Mouse (Mus musculus) embryonic stem cell, embryonic (primary cell): ENCODE results near the gene Gm4491.

Experiments used
- CTCF ChIA-PET, 4 experiments: fragments of 300-600 bp in 2 of 4; fragments of 350-600 bp in 2 of 4; sonication (Branson Sonifier 250); formaldehyde crosslinking; loops; one replicate each; lab custom pipeline; 2022; ENCODE audit warnings: inconsistent platforms in 2 of 4; lab: Charles Lee
- POLR2A ChIA-PET, 4 experiments: fragments of 300-600 bp in 2 of 4; fragments of 350-600 bp in 2 of 4; sonication (Branson Sonifier 250); formaldehyde crosslinking; loops; one replicate each; lab custom pipeline; 2022; ENCODE audit warnings: antibody characterized with exemption in 4 of 4, inconsistent platforms in 1 of 4; lab: Charles Lee

Gene Gm4491

GRCm38 (mm10) chr14:57115823-57116544, at the start of gene Gm4491:
Gene Gm4491, minus strand, starts transcription at chr14:57115883.
- ChIA-PET POLR2A (interaction anchor here in 1 of 4 experiments (1.2 kb wide), 1 partner anchor 15 kb away, joined by 4 read pairs; no protein-coding TSS in a partner anchor), CTCF (interaction anchor here in 1 of 4 experiments (0.9 kb wide), 1 partner anchor 219 kb away, joined by 3 read pairs; no protein-coding TSS in a partner anchor)

DNA sequence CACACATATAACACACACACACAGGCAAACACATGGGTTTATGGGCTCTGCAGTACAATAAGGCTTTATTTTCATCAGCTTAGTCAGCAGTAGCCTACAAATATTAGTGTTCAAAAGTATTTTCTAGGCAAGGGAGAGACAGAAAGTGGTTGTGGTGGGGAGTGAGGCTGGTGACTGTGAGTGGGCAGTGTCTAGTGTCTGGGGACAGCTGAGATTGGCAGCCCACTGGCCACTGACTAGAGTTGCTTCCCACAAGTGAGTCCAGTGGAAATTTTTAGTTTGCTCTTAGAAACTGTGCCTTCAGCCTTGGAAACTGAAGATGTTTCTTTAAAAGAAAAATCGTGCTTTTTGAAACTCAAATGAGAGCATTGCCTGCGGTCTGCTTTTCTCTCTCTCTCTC, 46.1 kb upstream of the Gm4491 start:
- CTCF ChIA-PET: no interaction called here
- POLR2A ChIA-PET: no interaction called here

DNA sequence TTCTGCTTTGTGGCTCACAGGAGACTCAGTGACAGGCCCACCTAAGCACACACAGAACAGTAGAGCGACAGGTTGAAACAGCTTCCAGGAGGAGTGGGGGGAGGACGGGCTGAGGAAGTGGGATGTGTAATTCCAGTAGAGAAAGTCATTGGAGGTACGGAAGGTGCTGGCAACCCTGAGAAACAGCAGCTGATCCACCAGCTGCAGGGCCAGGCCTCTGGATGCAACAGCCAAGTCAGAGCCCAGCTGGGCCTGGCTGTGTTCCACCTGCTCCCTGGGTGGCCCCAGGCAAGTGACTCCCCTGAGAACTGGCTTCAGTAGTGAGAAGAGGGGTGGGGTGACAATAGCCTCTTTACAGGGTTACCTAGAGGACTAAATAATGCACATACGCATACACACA, 45.5 kb upstream of the Gm4491 start:
- CTCF ChIA-PET: no interaction called here
- POLR2A ChIA-PET: no interaction called here

- POLR2A ChIA-PET: interaction anchor here in 1 of 4 experiments (0.7 to 1.5 kb wide), 3 partner anchors 9 to 13 kb away, joined by 3 to 5 read pairs (median 3); no protein-coding TSS in a partner anchor
- CTCF ChIA-PET: interaction anchor here in 3 of 4 experiments (0.5 to 1.3 kb wide), 3 partner anchors 62 to 788 kb away, joined by 3 to 4 read pairs (median 3); no protein-coding TSS in a partner anchor
Observed at GRCm38 (mm10) chr14:57154916-57155315, 39.2 kb upstream of the Gm4491 start.

DNA sequence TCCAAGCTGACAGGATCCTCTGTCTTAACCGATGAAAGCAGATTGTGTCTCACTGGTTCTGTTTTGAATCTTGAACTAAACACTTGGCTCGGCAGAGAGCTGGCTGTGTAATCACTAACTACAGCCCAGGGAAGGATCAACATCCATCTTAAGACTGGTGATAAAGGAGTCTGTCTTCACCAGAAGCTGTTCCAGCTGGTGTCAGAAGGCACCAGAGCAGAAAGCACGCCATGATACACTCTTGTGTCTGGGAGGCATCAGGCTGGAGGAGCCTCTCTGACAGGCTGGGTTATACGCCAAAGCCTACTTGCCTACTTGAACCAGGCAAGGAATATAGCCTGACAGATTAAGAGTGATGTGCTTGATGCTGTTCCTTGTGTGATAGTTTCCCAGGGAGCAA, 30.1 kb upstream of the Gm4491 start:
- ChIA-PET CTCF (no interaction called here), POLR2A (interaction anchor here in 1 of 4 experiments (0.9 to 1.5 kb wide), 2 partner anchors 9 to 17 kb away, joined by 5 read pairs; no protein-coding TSS in a partner anchor)

DNA sequence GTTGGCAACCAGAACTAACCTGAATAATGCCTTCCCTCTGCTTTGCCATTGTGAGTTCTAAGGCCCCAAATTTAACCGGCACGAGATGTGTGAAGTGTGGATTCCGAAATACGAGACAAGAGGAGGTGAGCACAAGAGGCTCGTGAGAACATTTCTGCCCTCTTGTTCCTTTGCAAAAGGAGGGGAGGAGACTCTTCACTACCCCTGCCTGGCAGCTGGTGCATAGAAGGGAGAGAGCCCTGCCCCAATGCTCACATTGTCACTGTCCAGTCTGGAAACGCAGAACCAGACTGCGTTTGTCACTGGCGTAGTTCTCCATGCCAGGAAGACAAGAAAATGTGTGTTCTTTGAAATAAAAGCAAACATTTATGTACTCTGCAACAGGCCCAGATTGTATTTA, 19.6 kb upstream of the Gm4491 start:
- ChIA-PET CTCF (no interaction called here), POLR2A (interaction anchor here in 1 of 4 experiments (0.6 kb wide), 1 partner anchor 522 kb away, joined by 9 read pairs; no protein-coding TSS in a partner anchor)

- ChIA-PET CTCF (no interaction called here), POLR2A (no interaction called here)
Observed at GRCm38 (mm10) chr14:57133161-57133661, 17.5 kb upstream of the Gm4491 start, which contains the start of gene Gjb6. Gene Gjb6, minus strand, starts transcription at chr14:57133611.

- POLR2A ChIA-PET: no interaction called here
Observed at GRCm38 (mm10) chr14:57127383-57127782, 11.7 kb upstream of the Gm4491 start.

GRCm38 (mm10) chr14:57122295-57122694, 6.6 kb upstream of the Gm4491 start:
- ChIA-PET POLR2A (no interaction called here), CTCF (no interaction called here)

More at GRCm38 (mm10) chr14:57127383-57127782, 11.7 kb upstream of the Gm4491 start:
- CTCF ChIA-PET: interaction anchor here in 1 of 4 experiments (1.4 kb wide), 1 partner anchor 18 kb away, joined by 3 read pairs; no protein-coding TSS in a partner anchor

DNA sequence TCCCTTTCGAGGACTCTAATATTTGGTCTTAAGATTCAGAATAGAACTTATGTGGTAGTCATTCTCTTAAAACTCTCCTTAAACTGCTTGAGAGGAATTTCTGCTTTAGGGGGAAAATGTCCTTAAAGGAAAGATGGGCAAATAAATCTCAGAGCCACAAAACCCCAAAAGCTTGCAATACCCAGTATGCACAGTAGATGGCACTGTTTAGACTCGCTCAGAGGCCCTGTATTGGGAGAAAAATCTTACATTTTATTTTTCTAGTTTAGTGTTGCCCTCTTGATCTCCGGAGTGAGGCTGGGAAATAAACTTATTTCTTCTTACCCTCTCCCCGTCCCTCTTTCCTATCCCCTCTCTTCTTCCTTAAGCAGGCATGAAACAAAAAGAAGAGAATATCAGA, 6.5 kb downstream of the Gm4491 start:
- ChIA-PET CTCF (interaction anchor here (0.5 to 1.8 kb wide), 6 partner anchors 18 to 481 kb away, joined by 3 to 7 read pairs (median 4); no protein-coding TSS in a partner anchor), POLR2A (interaction anchor here in 1 of 4 experiments (0.9 kb wide), 1 partner anchor 73 kb away, joined by 5 read pairs; no protein-coding TSS in a partner anchor)

DNA sequence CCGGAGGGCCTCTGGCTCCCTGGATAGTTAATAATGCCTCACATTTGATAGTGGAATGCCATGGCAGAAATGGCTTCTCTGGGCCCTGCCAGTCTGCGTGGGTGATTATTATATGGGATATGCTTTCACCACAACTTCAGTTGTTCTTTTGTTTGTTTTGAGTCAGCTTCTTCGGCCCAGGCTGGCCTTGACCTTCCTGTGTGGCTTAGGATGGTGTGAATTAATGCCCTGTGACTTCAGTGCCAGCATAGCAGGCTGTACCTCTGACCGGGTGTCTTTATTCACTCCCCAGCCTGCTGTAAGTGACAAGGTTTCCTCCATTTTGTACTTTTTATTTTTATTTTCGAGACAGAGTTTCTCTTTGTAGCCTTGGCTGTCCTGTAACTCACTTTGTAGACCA, 7.8 kb downstream of the Gm4491 start:
- POLR2A ChIA-PET: no interaction called here
- CTCF ChIA-PET: no interaction called here

GRCm38 (mm10) chr14:57107091-57107490, 8.6 kb downstream of the Gm4491 start:
- ChIA-PET CTCF (interaction anchor here in 1 of 4 experiments (3.6 kb wide), 1 partner anchor 255 kb away, joined by 13 read pairs; no protein-coding TSS in a partner anchor), POLR2A (interaction anchor here in 2 of 4 experiments (0.6 to 2.0 kb wide), 2 partner anchors 24 to 207 kb away, joined by 4 to 8 read pairs; no protein-coding TSS in a partner anchor)

GRCm38 (mm10) chr14:57105721-57106120, 10.0 kb downstream of the Gm4491 start:
- POLR2A ChIA-PET: interaction anchor here in 2 of 4 experiments (0.6 to 2.0 kb wide), 3 partner anchors 23 to 336 kb away, joined by 3 to 4 read pairs (median 3); no protein-coding TSS in a partner anchor

DNA sequence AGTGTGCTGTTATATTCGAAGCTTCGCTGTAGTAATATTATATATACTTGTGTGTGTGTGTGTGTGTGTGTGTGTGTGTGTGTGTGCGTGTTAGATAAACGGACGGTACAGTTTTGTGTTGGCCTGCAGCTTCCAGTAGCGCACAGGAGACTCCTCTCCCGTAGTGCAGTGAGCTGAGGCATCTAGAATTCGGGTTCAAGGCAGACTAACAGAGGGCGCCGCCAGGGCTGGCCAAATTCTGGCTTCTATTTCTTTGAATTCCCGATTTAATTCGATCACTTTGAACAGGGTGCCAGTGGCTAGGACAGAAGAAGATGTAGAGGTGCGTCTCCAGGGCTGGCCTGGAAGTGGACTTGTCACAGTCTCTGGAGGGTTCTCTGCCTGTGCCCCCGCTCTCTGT, 10.6 kb downstream of the Gm4491 start:
- ChIA-PET POLR2A (interaction anchor here in 3 of 4 experiments (0.5 to 2.0 kb wide), 7 partner anchors 18 to 1503 kb away, joined by 3 to 4 read pairs (median 3); no protein-coding TSS in a partner anchor), CTCF (interaction anchor here (0.5 to 3.6 kb wide), 9 partner anchors 12 to 1587 kb away, joined by 3 to 13 read pairs (median 5); partner anchors contain the start of gene Gja3 (in 1 of the 4))

More at GRCm38 (mm10) chr14:57105721-57106120, 10.0 kb downstream of the Gm4491 start:
- CTCF ChIA-PET: interaction anchor here (0.5 to 3.6 kb wide), 7 partner anchors 13 to 1587 kb away, joined by 3 to 13 read pairs (median 4); partner anchors contain the start of gene Gja3 (in 1 of the 4)

DNA sequence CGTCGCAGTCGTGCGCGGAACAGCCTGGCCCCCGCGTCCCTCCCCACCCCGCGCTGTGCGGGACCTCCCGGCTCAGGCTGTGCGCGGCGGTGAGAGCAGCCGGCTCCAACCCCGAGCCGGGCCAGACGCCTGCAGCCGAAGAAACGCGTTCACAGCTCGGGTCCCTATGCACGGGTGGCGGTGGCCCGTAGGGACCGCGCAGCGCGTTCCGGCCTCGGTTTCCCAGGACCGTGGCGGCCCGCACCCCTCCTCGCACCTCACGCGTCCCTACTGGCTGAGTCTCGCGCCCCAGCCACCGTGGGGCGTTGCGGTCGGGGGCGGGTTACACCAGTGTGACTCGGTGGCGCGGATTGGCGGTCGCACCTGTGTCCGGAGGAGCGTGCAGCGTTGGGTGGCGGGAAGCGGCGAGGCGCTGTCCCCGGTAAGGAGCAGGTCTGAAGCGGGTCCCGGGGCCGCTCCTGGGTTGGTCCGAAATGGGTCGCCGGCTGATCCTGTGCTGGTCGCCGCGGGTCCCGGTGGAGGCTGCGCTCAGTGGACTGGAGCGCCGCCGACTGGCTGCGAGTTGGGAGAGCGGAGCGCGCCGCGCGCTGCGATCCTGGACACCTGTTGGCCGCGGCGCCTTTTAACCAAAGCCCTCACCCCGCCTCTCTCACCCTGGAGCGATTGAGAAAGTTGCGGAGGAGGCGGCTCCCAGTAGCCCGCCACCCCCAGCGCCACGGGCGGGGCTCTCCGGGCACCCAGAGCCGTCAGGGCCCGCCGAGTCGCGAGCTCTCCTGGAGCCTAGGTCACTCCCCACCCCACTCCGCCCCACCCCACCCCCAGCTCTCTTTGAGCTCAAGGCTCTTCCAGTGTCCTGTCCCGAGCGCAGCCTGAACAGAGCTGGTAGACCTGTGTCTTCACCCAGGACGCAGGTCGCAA, 11.3 kb downstream of the Gm4491 start, which contains the start of gene Gjb2:
Gjb2 (minus strand) TSS at position 597 of the 918 bp plus-strand sequence.
- POLR2A ChIA-PET: interaction anchor here in 3 of 4 experiments (0.5 to 1.1 kb wide), 8 partner anchors 13 to 1504 kb away, joined by 3 read pairs; no protein-coding TSS in a partner anchor

DNA sequence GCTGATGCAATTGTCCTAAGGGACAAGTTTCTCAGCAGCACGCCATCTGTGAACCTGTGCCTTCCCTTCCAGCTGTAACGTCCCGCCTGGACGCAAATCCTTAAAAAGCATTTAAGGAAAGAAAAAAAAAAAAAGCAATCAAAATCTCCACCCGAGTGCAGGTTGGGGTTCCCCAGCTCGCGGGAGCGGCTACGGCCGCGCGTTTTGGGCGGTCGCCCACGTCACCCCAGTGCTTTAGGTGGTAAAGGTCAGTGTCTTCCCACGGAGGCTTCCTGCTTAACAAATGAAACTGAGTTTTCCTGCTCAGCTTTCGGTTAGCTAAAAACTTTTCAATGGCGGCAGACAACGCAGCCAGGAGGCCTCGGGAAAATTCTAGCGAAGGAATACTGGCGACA, 12.0 kb downstream of the Gm4491 start:
- POLR2A ChIA-PET: interaction anchor here in 2 of 4 experiments (0.6 to 0.8 kb wide), 5 partner anchors 13 to 501 kb away, joined by 3 to 6 read pairs (median 3); no protein-coding TSS in a partner anchor

More for the DNA sequence above, 11.3 kb downstream of the Gm4491 start, which contains the start of gene Gjb2:
- CTCF ChIA-PET: interaction anchor here (0.5 to 3.6 kb wide), 13 partner anchors 8 to 790 kb away, joined by 3 to 23 read pairs (median 4); partner anchors contain the start of gene Gja3 (in 1 of the 4)

GRCm38 (mm10) chr14:57103121-57103520, 12.6 kb downstream of the Gm4491 start:
- ChIA-PET POLR2A (interaction anchor here in 2 of 4 experiments (0.6 to 0.8 kb wide), 3 partner anchors 12 to 502 kb away, joined by 3 to 6 read pairs (median 3); no protein-coding TSS in a partner anchor), CTCF (interaction anchor here in 2 of 4 experiments (0.6 to 0.8 kb wide), 2 partner anchors 153 to 531 kb away, joined by 3 to 12 read pairs; no protein-coding TSS in a partner anchor)

More for the DNA sequence above, 12.0 kb downstream of the Gm4491 start:
- CTCF ChIA-PET: interaction anchor here (0.5 to 3.6 kb wide), 6 partner anchors 68 to 532 kb away, joined by 3 to 13 read pairs (median 4); no protein-coding TSS in a partner anchor
